Mouse (Mus musculus) ZHBTc4 (cell line): Measurements from ENCODE around the gene Poc5.

Experiments used
- DNase-seq: peaks from one replicate; pipeline ENCODE4 v3.0.0-alpha.2; 2011; ENCODE audit warnings: low read depth, low spot score

Poc5 gene

GRCm38 (mm10) chr13:96388042-96388888 is at the start of gene Poc5:
Gene Poc5 (plus strand): TSS chr13:96388294.
- DNase-seq = peak; percentile 98

DNA sequence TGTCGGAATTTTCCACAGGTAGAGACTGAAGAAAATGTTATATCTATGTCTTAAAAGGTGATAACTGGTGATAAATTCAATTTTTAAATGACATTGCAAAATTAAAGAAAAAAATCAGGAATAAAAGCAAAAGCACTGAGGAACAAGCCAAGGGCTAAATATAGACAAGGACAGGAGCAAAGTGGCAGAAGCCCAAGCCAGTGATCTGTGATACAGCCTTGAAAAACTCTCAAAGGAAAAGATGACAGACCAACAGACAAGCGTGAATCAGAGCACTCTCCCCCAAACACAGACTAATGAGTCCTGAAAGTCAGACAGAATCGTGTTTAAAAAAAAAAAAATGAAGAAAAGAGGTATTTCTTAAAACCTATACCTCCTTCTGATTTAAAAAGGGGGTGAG is 46.6 kb upstream of the Poc5 start:
- no peak for DNase-seq

- DNase-seq = peak; percentile 34
Measured at GRCm38 (mm10) chr13:96344778-96345177, 43.3 kb upstream of the Poc5 start.

DNA sequence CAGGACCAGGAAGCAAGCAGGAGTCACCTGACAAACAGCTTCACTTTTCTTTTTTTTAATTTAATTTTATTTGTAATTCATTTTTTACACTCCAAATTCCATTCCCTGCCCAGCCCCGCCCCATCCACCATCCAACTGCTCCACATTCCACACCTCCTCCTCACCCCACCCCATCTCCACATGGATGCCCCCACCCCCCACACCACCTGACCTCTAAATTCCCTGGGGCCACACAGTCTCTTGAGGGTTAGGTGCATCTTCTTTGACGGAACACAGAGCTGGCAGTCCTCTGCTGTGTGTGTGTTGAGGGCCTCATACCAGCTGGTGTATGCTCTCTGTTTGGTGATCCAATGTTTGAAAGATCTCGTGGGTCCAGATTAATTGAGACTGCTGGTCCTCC is 41.5 kb upstream of the Poc5 start:
- DNase-seq = peak; percentile 77

DNA sequence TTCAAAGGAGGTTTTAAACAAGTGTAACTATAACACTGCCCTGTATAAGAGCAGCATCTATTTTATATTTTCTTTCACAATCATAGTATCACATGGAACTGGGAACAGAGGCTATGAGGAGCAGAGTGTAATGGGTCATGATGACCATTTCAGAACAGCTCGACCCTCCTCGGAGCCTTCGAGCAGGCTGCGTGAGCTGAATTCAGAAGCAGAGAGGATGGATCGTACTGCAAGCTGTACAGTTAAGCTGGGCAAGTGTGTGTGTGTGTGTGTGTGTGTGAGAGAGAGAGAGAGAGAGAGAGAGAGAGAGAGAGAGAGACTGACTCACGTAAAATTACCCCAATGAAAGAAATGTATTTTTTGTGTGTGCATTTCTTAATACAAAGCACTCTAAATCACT is 37.9 kb upstream of the Poc5 start:
- DNase-seq = no peak

- DNase-seq = no peak
Measured at GRCm38 (mm10) chr13:96351264-96351663, 36.8 kb upstream of the Poc5 start.

GRCm38 (mm10) chr13:96375519-96375918 is 12.6 kb upstream of the Poc5 start:
- peak; percentile 61 for DNase-seq

DNA sequence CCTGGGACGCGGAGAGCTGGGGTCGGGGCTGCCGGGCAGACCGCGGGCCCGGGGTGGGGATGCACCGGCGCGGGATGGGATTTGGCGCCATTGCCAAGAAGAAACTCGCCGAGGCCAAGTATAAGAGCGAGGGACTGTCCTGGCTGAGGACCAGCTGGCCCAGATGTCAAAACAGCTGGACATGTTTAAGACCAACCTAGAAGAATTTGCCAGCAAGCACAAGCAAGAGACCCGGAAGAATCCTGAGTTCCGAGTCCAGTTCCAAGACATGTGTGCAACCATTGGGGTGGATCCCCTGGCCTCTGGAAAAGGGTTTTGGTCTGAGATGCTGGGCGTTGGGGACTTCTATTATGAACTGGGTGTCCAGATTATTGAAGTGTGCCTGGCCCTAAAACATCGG is 11.2 kb upstream of the Poc5 start:
- no peak for DNase-seq

- no peak for DNase-seq
Measured at GRCm38 (mm10) chr13:96377883-96378282, 10.2 kb upstream of the Poc5 start.

GRCm38 (mm10) chr13:96389301-96389700 is 1.2 kb downstream of the Poc5 start:
- no peak for DNase-seq

DNA sequence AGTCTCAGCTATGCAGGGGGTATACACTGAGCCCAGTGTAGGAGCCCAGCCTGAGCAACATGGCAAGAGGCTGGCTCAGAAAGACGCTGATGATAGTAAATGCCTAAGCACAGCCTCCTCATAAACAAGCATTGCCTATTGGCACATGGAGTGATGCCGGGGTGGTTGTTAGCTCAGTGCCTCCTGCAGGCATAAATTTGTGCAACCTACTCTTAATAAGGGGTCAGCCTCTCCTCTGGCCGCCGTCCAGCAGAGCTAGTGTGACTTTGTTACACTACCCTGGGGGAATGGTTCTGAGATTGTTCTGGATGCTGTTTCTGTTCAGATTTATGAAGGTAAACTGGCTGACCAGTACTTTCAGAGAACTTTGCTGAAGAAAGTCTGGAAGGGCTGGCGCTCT is 13.2 kb downstream of the Poc5 start:
- no peak for DNase-seq

GRCm38 (mm10) chr13:96405518-96405917 is 17.4 kb downstream of the Poc5 start:
- no peak for DNase-seq

- DNase-seq = peak; percentile 42
Measured at GRCm38 (mm10) chr13:96407040-96407439, 18.9 kb downstream of the Poc5 start.

GRCm38 (mm10) chr13:96408786-96409185 is 20.7 kb downstream of the Poc5 start:
- no peak for DNase-seq

GRCm38 (mm10) chr13:96414384-96414783 is 26.3 kb downstream of the Poc5 start:
- DNase-seq = no peak

GRCm38 (mm10) chr13:96416380-96416779 is 28.3 kb downstream of the Poc5 start:
- DNase-seq = no peak

DNA sequence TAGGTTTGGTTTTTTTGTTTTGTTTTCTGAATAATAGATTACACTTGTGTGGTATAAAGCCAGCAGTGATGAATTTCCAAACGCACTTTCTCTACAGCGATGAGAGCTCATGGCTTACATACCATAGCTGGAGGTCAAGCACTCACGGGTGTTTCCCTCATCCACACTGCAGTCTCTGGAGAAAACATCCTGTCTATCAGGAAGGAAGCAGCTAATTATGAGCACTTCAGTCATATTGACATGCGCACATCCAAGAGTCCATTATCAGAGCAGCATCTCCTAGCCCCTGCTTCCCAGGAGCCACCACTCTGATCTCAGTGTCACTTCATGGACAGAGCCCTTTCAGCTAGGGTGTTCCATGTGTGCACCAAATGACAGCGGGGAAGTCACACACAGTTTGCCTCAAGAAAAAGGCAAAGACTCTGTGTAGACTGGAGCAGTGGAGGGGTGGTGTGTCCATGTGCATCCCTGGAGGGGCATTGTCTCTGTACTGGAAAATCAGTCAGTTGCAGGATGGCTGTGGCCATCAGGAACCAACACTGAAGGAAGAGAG is 29.2 kb downstream of the Poc5 start:
- no peak for DNase-seq

- no peak for DNase-seq
Measured at GRCm38 (mm10) chr13:96418487-96418886, 30.4 kb downstream of the Poc5 start.

DNA sequence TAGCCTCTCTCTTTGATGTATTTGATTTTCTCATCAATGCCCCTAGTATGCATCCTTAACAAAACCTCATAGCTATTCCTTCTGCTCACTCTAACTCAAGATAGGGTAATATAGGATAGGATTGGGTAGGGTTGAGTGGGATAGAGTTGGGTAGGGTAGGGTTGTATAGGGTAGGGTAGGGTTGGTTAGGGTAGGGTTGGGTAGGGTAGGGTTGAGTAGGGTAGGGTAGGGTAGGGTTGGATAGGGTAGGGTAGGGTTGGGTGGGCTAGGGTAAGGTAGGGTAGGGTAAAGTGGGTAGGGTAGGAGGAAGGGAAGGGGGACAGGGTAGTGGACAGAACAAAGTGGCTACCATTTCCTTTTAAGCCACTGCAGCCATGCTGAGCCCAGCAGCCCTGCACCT is 33.1 kb downstream of the Poc5 start:
- DNase-seq = no peak

DNA sequence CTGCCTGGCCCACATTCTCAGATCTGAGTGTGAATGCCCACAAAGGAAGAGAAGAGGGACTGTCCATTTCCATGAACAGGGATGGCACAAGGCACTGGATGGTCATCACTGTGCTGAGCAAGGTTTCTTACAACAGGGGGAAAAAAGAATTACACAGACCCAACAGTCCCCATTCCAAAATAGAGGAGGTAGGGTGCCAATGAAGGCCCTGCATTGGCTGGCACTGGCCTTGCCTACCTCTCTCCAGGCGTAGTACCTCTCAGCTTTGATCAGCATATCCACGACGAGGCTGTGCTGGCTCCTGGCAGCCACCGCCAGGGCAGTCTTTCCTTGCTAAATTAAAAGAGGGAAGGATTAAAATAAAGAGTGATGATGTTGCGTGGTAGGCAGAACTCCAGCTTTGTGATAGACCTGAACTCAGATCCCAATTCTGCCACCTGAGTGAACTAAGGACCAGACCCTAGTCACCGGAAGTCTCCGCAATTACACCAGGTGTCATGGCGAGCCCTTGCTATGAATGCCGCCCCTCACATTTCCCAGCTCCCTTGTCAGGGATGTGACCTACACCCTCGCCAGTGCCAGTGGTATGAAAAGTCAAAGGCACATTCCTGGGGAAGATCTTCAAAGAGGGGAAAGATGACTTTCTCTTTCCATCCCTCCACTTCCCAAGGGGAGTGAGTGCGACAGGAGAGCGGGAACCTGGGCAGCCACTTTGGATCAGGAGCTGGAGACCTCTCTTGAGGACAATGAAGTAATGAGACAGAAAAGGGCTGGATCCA is 36.6 kb downstream of the Poc5 start:
- no peak for DNase-seq

DNA sequence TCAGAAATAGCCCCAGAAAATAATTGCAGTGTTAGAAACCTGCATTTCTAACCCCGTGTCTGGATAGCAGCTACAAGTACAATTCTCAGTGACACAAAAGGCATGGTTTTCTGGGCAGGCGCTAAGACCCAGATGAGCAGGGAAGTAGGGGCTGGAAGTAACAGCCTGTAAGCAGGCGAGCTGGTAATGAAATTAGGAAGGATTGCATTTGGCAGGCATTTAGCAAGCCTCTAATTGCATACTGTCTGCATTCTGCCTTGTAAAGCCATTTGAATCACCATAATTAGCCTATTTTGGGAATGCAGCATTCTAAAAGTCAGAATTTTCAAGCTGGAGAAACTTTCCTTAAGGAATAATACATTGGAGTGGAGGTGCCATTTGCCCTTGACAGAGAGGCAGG is 38.0 kb downstream of the Poc5 start:
- no peak for DNase-seq

DNA sequence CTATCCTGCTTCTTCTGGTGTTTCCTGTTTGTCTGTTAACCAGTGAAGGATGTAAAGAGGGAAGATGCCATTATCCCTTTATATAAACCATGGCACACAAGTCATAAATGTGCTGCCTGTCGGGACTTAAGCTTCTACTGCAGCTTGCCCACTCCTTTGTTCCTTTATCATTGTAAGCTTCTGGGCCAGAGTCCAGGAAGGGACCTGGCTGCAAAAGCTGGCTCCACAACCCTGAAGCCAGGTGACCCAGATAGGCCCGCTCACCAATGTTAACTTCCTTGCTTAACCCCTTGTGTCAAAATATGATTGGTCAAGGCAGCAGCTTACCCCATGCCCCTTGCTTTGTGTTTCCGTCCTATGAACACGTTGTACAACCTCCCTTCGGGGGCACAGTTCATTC is 40.4 kb downstream of the Poc5 start:
- no peak for DNase-seq
